Mouse (Mus musculus): Measurements from ENCODE around the gene Ilk. TPM values are rescaled to one million over a fixed set of nuclear protein-coding genes. Genes with fewer than 3 reads are reported as not detected.

Gene Ilk
- polyA plus RNA-seq, 1 experiment, result 182 TPM

DNA sequence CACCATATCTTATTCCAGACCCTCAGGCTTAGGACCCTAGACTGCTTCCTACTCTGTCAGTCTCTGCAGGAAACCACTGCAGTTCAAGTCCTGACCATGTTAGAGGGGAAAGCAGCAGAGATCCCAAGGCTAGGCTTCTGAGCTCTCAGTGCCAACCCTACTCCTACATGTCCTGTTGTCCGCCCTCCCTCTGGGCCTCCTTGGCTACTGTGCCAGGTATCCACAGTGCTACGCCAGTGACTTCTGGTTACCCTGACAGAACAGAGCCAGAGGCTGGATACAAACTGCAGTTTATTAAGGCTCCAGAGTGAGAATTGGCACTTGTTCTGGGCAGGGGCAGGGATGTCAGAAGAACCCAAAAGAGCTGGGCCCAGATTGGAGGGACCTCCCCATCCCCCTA, 16.3 kb downstream of the Ilk start:
- Histone ChIP-seq H3K4me3 (ENCODE audit: control insufficient read depth, insufficient read depth, low read length) (no peak overlapping the region), H3K27ac (ENCODE audit: control insufficient read depth, insufficient read depth, low read length) (no peak overlapping the region), H3K27me3 (ENCODE audit: control insufficient read depth, insufficient read depth, low read length) (no peaks in the 10 kb centered on the region), H3K36me3 (ENCODE audit: control insufficient read depth, insufficient read depth, low read length) (no peaks in the 10 kb centered on the region), H3K4me1 (replicated peaks; ENCODE audit: control insufficient read depth, insufficient read depth, low read length) (peaks cover 4% of the 10 kb centered on the region)
- no peak for DNase-seq
- TF ChIP-seq CTCF (IDR thresholded peaks at IDR 0.05; ENCODE audit: borderline replicate concordance, control insufficient read depth, extremely low read depth, insufficient read depth, low read length, poor library complexity) (no peak), POLR2A (IDR thresholded peaks at IDR 0.05; ENCODE audit: control insufficient read depth, extremely low read depth, insufficient read depth, low read length, poor library complexity) (no peak)
- 96% methylated on average over 2 of the region's 2 CpGs for WGBS

DNA sequence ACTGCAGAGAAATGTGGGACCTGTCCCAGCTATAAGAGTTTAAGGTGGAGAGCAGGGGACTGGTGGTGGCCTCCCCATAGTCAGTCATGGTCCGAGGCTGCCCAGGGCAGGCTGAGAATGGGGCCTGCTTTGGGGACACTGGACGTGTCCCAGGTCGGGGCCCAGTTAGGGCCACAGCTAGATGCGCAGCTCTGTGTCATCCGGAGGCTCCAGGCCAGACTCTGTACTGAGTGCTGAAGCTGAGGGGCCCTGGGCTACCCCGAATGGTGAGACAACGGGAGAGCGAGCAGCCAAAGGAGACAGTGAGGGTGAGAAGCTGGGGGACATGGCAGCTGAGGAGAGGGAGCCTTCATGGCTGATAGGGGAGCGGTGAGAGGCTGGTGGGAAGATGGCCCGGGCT, 16.9 kb downstream of the Ilk start:
- H3K36me3 ChIP-seq (ENCODE audit: control insufficient read depth, insufficient read depth, low read length), result no peaks in the 10 kb centered on the region
- WGBS, result 99% methylated on average over 10 of the region's 10 CpGs
- H3K4me3 ChIP-seq (ENCODE audit: control insufficient read depth, insufficient read depth, low read length), result no peak overlapping the region
- H3K27ac ChIP-seq (ENCODE audit: control insufficient read depth, insufficient read depth, low read length), result no peak overlapping the region
- no peaks in the 10 kb centered on the region for H3K27me3 ChIP-seq (ENCODE audit: control insufficient read depth, insufficient read depth, low read length)
- H3K4me1 ChIP-seq (replicated peaks; ENCODE audit: control insufficient read depth, insufficient read depth, low read length), result peaks cover 4% of the 10 kb centered on the region
- no peak for DNase-seq
- TF ChIP-seq POLR2A (IDR thresholded peaks at IDR 0.05; ENCODE audit: control insufficient read depth, extremely low read depth, insufficient read depth, low read length, poor library complexity) (no peak), CTCF (IDR thresholded peaks at IDR 0.05; ENCODE audit: borderline replicate concordance, control insufficient read depth, extremely low read depth, insufficient read depth, low read length, poor library complexity) (no peak)

DNA sequence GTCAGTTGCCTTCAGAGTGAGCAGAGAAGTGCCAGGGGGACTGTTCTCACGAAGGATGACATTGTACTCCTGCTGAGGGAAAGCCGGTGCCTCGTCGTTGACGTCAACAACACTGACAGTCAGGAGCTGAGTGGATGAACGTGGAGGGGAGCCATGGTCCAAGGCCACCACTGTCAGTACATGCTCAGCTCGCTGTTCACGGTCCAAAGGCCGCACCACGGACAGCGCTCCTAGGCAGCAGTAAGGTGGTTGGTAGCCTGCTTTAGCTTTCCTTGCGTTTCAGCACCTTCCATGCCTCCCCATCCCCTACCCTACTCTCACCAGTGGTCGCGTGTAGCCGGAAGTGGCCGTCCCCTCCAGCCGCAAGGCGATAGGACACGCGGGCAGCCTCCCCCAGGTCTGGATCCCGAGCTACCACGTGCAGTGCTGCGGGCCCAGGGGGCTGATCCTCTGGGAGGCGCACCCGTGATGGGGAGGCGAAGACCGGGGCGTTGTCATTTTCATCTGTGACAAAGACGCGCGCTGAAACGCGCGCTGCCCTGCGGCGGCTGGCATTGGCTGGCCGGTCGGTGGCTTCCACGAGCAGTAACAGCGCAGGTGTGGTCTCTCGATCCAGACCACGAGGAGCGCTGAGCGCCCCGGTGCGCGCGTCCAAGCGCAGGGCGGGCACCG, 25.6 kb downstream of the Ilk start:
- TF ChIP-seq POLR2A (IDR thresholded peaks at IDR 0.05; ENCODE audit: control insufficient read depth, extremely low read depth, insufficient read depth, low read length, poor library complexity), result no peak
- no peak for TF ChIP-seq CTCF (IDR thresholded peaks at IDR 0.05; ENCODE audit: borderline replicate concordance, control insufficient read depth, extremely low read depth, insufficient read depth, low read length, poor library complexity)
- 51% methylated on average over 51 of the region's 51 CpGs for WGBS
- Histone ChIP-seq H3K36me3 (ENCODE audit: control insufficient read depth, insufficient read depth, low read length) (no peaks in the 10 kb centered on the region), H3K27me3 (ENCODE audit: control insufficient read depth, insufficient read depth, low read length) (no peaks in the 10 kb centered on the region), H3K4me1 (replicated peaks; ENCODE audit: control insufficient read depth, insufficient read depth, low read length) (no peaks in the 10 kb centered on the region), H3K27ac (ENCODE audit: control insufficient read depth, insufficient read depth, low read length) (no peak overlapping the region), H3K4me3 (ENCODE audit: control insufficient read depth, insufficient read depth, low read length) (no peak overlapping the region)
- DNase-seq, result no peak

DNA sequence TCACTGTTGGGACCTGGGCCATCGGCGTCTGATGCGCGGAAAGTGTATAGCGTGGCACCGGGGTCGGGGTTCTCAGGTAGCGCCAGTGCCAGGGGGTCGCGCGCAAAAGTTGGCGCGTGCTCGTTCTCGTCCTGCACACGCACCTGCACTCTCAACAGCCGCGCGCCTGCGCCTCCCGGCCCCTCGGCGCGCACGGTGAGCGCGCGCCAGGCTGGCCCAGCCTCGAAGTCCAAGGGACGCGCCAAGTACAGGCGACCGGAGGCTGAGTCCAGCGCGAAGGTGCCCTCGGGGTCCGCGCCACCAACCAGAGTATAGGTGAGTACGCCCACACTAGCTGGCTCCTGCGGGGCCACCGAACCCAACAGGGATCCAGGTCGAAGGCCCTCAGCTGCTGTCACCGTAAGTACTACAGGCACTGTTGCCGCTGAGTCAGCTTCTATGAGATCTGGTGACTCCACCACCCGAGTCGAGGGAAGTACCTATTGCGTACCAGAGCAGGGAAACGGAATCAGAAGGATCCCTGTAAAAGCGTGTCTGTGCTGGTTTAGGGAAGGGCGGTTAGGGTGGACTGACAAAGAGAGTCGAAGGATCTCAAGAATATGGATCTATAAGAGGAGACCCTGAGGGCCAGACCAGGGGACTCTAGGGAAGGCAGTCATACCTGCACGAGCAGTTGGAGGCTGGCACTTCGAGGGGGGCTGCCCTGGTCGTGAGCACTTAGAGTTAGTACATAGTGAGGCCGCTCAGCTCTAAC, 26.3 kb downstream of the Ilk start:
- no peak for DNase-seq
- 57% methylated on average over 55 of the region's 55 CpGs for WGBS
- TF ChIP-seq CTCF (IDR thresholded peaks at IDR 0.05; ENCODE audit: borderline replicate concordance, control insufficient read depth, extremely low read depth, insufficient read depth, low read length, poor library complexity) (no peak), POLR2A (IDR thresholded peaks at IDR 0.05; ENCODE audit: control insufficient read depth, extremely low read depth, insufficient read depth, low read length, poor library complexity) (no peak)
- H3K27me3 ChIP-seq (ENCODE audit: control insufficient read depth, insufficient read depth, low read length), result no peaks in the 10 kb centered on the region
- H3K4me1 ChIP-seq (replicated peaks; ENCODE audit: control insufficient read depth, insufficient read depth, low read length), result no peaks in the 10 kb centered on the region
- H3K36me3 ChIP-seq (ENCODE audit: control insufficient read depth, insufficient read depth, low read length), result no peaks in the 10 kb centered on the region
- no peak overlapping the region for H3K27ac ChIP-seq (ENCODE audit: control insufficient read depth, insufficient read depth, low read length)
- no peak overlapping the region for H3K4me3 ChIP-seq (ENCODE audit: control insufficient read depth, insufficient read depth, low read length)

DNA sequence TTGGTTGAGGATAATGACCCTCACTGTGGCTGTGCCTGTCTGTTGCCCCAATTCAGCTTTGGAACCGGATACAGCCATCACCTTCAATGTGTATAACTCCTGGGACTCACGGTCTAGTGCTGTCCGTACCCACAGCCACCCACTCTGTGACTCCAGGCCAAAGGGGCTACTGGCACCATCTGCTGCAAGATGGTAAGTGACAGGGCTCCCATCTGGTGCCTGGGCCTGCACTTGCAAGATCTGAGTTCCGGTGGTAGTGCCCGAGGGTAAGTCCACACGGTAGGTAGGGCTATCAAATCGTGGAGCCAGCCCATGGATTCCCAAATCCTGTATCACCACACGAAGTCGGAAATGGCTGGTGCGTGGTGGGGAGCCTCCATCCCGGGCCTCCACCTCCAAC, 27.9 kb downstream of the Ilk start:
- TF ChIP-seq POLR2A (IDR thresholded peaks at IDR 0.05; ENCODE audit: control insufficient read depth, extremely low read depth, insufficient read depth, low read length, poor library complexity), result no peak
- TF ChIP-seq CTCF (IDR thresholded peaks at IDR 0.05; ENCODE audit: borderline replicate concordance, control insufficient read depth, extremely low read depth, insufficient read depth, low read length, poor library complexity), result no peak
- no peak overlapping the region for H3K4me3 ChIP-seq (ENCODE audit: control insufficient read depth, insufficient read depth, low read length)
- WGBS, result 97% methylated on average over 11 of the region's 11 CpGs
- no peaks in the 10 kb centered on the region for H3K36me3 ChIP-seq (ENCODE audit: control insufficient read depth, insufficient read depth, low read length)
- H3K27ac ChIP-seq (ENCODE audit: control insufficient read depth, insufficient read depth, low read length), result no peak overlapping the region
- H3K27me3 ChIP-seq (ENCODE audit: control insufficient read depth, insufficient read depth, low read length), result no peaks in the 10 kb centered on the region
- H3K4me1 ChIP-seq (replicated peaks; ENCODE audit: control insufficient read depth, insufficient read depth, low read length), result no peaks in the 10 kb centered on the region
- DNase-seq, result no peak

DNA sequence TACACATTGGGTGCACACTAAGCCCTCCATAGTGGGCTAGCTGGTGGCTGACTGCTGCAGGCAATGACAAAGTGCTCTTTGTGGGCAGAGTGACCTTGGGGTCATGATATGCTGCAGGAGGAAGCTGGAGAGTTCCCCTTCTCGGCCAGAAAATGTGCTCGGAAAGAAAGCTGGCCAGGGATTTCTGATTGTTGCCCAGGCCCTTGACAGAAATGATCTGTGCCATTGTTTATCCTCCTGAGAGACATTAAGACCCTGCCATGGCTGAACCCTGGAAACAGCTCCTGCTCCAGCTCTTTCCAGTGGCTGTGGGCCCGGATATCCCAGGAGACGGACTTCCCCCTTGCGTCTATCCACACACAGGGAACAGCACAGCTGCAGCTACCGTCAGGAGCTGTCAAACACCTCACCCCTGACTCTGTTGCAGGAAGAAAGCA, 31.4 kb downstream of the Ilk start:
- no peaks in the 10 kb centered on the region for H3K4me1 ChIP-seq (replicated peaks; ENCODE audit: control insufficient read depth, insufficient read depth, low read length)
- no peak for DNase-seq
- H3K36me3 ChIP-seq (ENCODE audit: control insufficient read depth, insufficient read depth, low read length), result no peaks in the 10 kb centered on the region
- TF ChIP-seq CTCF (IDR thresholded peaks at IDR 0.05; ENCODE audit: borderline replicate concordance, control insufficient read depth, extremely low read depth, insufficient read depth, low read length, poor library complexity), result no peak
- no peak for TF ChIP-seq POLR2A (IDR thresholded peaks at IDR 0.05; ENCODE audit: control insufficient read depth, extremely low read depth, insufficient read depth, low read length, poor library complexity)
- no peaks in the 10 kb centered on the region for H3K27me3 ChIP-seq (ENCODE audit: control insufficient read depth, insufficient read depth, low read length)
- WGBS, result 37% methylated on average over 6 of the region's 6 CpGs
- H3K4me3 ChIP-seq (ENCODE audit: control insufficient read depth, insufficient read depth, low read length), result no peak overlapping the region
- no peak overlapping the region for H3K27ac ChIP-seq (ENCODE audit: control insufficient read depth, insufficient read depth, low read length)
